Mouse (Mus musculus): ENCODE data around the gene Samhd1. TPM values are rescaled to one million over a fixed set of nuclear protein-coding genes. Genes with fewer than 3 reads are reported as not detected.

The Samhd1 gene
- polyA plus RNA-seq, 1 experiment from 2014 or later, result 17.3 TPM

DNA sequence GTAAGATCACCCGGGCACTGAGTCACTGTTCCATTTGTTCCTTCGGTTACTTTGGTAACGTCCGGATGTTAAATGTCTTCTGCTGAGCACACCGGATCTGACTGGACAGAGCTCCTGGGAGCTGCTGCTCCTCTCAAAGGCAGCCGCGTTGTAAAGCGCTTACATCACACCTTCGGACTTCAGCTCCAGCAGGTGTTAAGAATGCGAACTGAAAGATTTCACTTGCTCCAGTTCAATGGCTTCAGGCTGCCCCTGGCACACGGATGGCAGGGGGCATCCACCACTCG lies 34.8 kb downstream of the Samhd1 start:
- no peak for DNase-seq

DNA sequence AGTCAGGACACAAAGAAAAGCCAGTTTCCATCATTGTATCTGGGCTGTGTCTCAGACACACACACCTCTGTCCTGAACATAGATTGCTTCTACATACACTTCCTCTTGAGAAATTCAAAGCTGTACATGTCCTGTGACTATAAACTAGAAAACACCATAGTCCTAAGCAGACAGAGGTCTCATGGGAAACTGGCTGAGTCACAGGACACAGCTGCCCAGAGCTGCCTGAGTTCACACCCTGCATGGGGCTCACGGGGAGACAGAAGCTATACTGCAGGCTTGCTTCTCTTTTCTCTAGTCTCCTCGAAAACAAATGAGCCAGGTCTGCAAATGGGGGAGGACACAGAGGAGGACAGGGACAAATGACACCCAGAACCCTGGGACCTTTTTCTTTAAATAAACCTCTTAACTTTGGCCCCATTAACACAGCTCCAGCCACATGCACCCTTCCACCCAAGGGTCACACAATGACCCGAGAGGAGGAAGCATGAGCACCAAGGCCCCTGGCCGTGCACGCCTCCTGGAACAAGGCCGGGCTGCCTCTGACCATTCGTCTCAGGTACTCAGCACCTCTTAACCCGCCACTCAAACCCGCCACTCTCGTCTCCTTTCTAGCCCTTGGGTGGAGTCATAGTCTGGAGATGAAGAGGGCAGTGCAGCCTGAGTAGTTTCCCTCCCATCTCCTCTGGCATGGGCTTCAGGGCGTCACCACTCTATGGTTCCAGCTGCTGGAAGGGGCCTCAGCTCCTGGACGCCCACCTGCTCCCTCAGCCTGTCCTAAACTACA lies 35.3 kb downstream of the Samhd1 start:
- H3K4me2 ChIP-seq (ENCODE audit: low read depth, low read length), result no peak overlapping the region
- H3K27me3 ChIP-seq (ENCODE audit: insufficient read depth, low read length), result no peaks in the 10 kb centered on the region
- 83% methylated on average over 12 of the region's 12 CpGs for WGBS (ENCODE audit: insufficient replicate concordance)
- H3K36me3 ChIP-seq (replicated peaks; ENCODE audit: insufficient read depth, low read length), result peaks cover 37% of the 10 kb centered on the region
- no peak for TF ChIP-seq CTCF (IDR thresholded peaks at IDR 0.05; ENCODE audit: low read depth)
- TF ChIP-seq EP300 (IDR thresholded peaks at IDR 0.05; ENCODE audit: low read depth), result no peak
- H3K9ac ChIP-seq (replicated peaks), result no peak overlapping the region
- ATAC-seq (no peak), DNase-seq (no peak)
- no peaks in the 10 kb centered on the region for H3K4me1 ChIP-seq (ENCODE audit: insufficient read depth)
- H3K4me3 ChIP-seq (ENCODE audit: low read depth, low read length), result no peak overlapping the region
- H3K27ac ChIP-seq (ENCODE audit: low read depth), result no peak overlapping the region
- H3K9me3 ChIP-seq (ENCODE audit: low read length), result no peaks in the 10 kb centered on the region

More for the DNA sequence above, 34.8 kb downstream of the Samhd1 start:
- Histone ChIP-seq H3K4me1 (ENCODE audit: insufficient read depth) (no peaks in the 10 kb centered on the region), H3K9ac (replicated peaks) (no peak overlapping the region), H3K27me3 (ENCODE audit: insufficient read depth, low read length) (no peaks in the 10 kb centered on the region), H3K27ac (ENCODE audit: low read depth) (no peak overlapping the region), H3K4me3 (ENCODE audit: low read depth, low read length) (no peak overlapping the region), H3K4me2 (ENCODE audit: low read depth, low read length) (no peak overlapping the region), H3K9me3 (ENCODE audit: low read length) (no peaks in the 10 kb centered on the region), H3K36me3 (replicated peaks; ENCODE audit: insufficient read depth, low read length) (peaks cover 42% of the 10 kb centered on the region)
- TF ChIP-seq EP300 (IDR thresholded peaks at IDR 0.05; ENCODE audit: low read depth), result no peak
- TF ChIP-seq CTCF (IDR thresholded peaks at IDR 0.05; ENCODE audit: low read depth), result no peak
- no peak for ATAC-seq
- 91% methylated on average over 12 of the region's 12 CpGs for WGBS (ENCODE audit: insufficient replicate concordance)

DNA sequence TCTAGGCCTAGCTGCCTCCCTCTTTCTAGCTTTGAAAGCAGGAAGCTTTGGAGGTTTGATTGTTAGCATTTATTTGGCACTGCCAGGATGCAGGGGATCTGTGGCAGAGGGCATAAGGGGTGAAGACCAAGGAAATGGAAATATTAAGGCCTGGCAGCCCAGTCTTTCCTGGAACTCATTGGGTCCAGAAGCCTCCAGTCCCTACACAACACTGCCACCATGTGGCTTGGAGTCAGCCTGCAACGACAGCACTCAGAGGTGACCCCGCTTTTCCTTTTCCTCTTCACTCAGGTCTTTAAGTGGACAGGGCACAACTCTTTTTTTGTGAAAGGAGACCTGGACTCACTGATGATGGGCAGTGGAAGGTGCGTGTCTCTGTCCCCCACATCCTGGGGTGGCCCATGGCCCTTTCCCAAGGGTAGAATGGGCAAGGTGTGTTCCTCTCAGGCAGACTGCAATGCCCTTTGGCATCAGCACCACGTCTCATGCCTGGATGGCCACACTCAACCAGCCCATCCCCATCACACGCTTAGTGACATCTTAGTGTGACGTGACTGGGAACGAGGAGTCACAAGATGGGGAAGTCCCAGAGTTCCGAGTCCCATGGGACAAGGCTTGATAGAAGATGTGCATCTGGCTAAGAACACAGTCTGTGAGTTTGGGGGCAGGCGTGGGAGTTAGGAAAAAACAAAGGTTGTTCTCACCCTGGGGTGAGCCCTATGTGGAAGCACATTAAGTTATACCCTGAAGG lies 39.9 kb downstream of the Samhd1 start:
- peak; percentile 44 for ATAC-seq
- no peaks in the 10 kb centered on the region for H3K9me3 ChIP-seq (ENCODE audit: low read length)
- peak; percentile 88 for TF ChIP-seq CTCF (IDR thresholded peaks at IDR 0.05; ENCODE audit: low read depth)
- no peak for TF ChIP-seq EP300 (IDR thresholded peaks at IDR 0.05; ENCODE audit: low read depth)
- H3K4me3 ChIP-seq (ENCODE audit: low read depth, low read length), result no peak overlapping the region
- H3K36me3 ChIP-seq (replicated peaks; ENCODE audit: insufficient read depth, low read length), result peaks cover 16% of the 10 kb centered on the region
- no peak overlapping the region for H3K27ac ChIP-seq (ENCODE audit: low read depth)
- H3K9ac ChIP-seq (replicated peaks), result no peak overlapping the region
- H3K4me1 ChIP-seq (ENCODE audit: insufficient read depth), result no peaks in the 10 kb centered on the region
- H3K4me2 ChIP-seq (ENCODE audit: low read depth, low read length), result no peak overlapping the region
- DNase-seq, result peak; percentile 76
- 66% methylated on average over 9 of the region's 9 CpGs for WGBS (ENCODE audit: insufficient replicate concordance)
- H3K27me3 ChIP-seq (ENCODE audit: insufficient read depth, low read length), result no peaks in the 10 kb centered on the region

DNA sequence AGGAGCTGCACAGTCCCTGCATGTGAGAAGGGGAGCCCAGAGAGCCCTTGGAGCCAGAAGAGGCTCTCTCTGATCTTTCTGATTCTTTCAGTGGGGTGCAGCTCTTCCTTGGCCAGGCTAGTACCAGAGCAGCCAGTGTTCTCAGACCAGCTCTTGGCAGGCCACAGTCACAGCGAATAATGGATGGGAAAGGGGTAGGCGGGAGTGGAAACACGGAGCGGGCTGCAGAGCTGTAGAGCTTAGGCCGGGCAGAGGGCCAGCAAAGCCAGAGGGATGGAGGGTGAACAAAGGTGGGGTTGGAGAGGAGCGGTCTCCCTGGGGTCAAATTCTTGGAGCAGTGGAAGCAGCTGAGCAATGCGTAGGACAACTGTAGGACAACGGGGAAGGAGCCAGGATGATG lies 43.0 kb downstream of the Samhd1 start:
- H3K9ac ChIP-seq (replicated peaks), result no peak overlapping the region
- no peak overlapping the region for H3K4me2 ChIP-seq (ENCODE audit: low read depth, low read length)
- 0 out of 2 replicates have a peak, but pooled peaks cover 3% of the 10 kb centered on the region for H3K36me3 ChIP-seq (replicated peaks; ENCODE audit: insufficient read depth, low read length)
- no peaks in the 10 kb centered on the region for H3K9me3 ChIP-seq (ENCODE audit: low read length)
- H3K4me1 ChIP-seq (ENCODE audit: insufficient read depth), result no peaks in the 10 kb centered on the region
- no peak for DNase-seq
- ATAC-seq, result no peak
- WGBS (ENCODE audit: insufficient replicate concordance), result 65% methylated on average over 8 of the region's 8 CpGs
- H3K27ac ChIP-seq (ENCODE audit: low read depth), result no peak overlapping the region
- no peaks in the 10 kb centered on the region for H3K27me3 ChIP-seq (ENCODE audit: insufficient read depth, low read length)
- no peak for TF ChIP-seq EP300 (IDR thresholded peaks at IDR 0.05; ENCODE audit: low read depth)
- TF ChIP-seq CTCF (IDR thresholded peaks at IDR 0.05; ENCODE audit: low read depth), result no peak
- H3K4me3 ChIP-seq (ENCODE audit: low read depth, low read length), result no peak overlapping the region

DNA sequence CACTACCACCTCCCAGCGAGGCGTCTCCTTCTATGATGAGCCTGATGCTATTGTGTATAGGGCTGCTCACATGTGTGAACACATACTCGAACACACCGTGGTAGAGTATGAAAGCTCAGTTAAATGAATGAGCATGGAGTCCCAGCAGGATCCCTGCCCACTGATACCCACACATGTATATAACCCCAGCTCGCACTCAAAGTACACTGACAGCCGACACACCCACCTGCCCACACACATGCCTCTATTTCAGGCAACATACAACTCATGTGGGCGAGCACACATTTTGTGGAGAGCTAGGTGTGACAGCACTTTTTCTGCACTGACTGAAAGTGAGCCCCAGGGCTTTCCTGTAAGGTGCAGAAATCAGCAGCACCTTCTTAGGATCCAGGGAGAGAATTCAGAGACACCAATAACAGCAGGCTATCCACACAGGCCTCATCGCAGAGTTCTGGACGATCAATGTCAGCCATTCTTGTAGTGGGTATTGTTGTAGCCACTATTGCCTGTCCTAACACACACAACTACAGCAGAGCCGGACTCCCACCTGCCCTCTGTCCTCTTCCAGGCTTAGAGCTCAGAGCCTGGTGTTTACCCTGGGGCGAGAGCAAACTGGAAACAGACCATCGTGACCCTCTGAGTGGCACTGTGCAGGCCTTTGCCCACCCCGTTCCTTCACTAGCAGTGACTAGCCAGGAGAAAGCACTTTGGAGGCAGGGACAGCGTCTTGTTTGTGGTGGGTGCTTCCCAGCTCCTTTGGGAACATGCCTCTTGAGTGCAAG lies 47.3 kb downstream of the Samhd1 start:
- Histone ChIP-seq H3K36me3 (replicated peaks; ENCODE audit: insufficient read depth, low read length) (no peaks in the 10 kb centered on the region), H3K4me2 (ENCODE audit: low read depth, low read length) (no peak overlapping the region), H3K27ac (ENCODE audit: low read depth) (no peak overlapping the region), H3K27me3 (ENCODE audit: insufficient read depth, low read length) (no peaks in the 10 kb centered on the region), H3K4me3 (ENCODE audit: low read depth, low read length) (no peak overlapping the region), H3K9me3 (ENCODE audit: low read length) (no peaks in the 10 kb centered on the region), H3K4me1 (ENCODE audit: insufficient read depth) (no peaks in the 10 kb centered on the region), H3K9ac (replicated peaks) (no peak overlapping the region; the same call in 1 of the 2 replicates)
- DNase-seq, result no peak
- ATAC-seq, result no peak
- WGBS (ENCODE audit: insufficient replicate concordance), result 72% methylated on average over 14 of the region's 14 CpGs
- no peak for TF ChIP-seq CTCF (IDR thresholded peaks at IDR 0.05; ENCODE audit: low read depth)

DNA sequence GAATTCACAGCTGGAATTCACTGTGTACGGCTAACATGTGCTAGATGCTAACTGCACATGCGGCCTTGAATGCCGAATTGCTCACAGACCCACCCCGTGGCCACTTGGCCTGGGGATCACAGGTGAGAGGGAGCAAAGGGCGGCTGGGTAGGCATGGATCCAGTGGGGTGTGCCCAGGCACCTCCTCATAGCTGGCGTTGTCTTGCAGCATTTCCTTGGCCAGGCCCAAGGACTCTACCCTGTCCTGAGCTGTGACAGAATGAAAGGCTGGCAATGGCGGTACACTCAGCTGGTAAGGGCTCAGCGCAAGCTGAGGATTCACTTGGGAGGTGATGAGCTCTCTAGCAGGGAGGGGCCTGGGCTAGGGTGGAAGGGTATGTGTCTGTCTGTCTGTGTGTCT lies 48.3 kb downstream of the Samhd1 start, which contains the start of gene Tldc2:
TSS of gene Tldc2 (plus strand) at position 260 of the 400 bp plus-strand sequence.
- no peak for TF ChIP-seq CTCF (IDR thresholded peaks at IDR 0.05; ENCODE audit: low read depth)
- no peak for TF ChIP-seq EP300 (IDR thresholded peaks at IDR 0.05; ENCODE audit: low read depth)
- DNase-seq, result no peak
- no peak for ATAC-seq
- Histone ChIP-seq H3K9ac (replicated peaks) (no peak within 1 kb of the TSS), H3K4me2 (ENCODE audit: low read depth, low read length) (no peak within 1 kb of the TSS), H3K27me3 (ENCODE audit: insufficient read depth, low read length) (no peaks in the 10 kb centered on the region), H3K36me3 (replicated peaks; ENCODE audit: insufficient read depth, low read length) (no peaks in the 10 kb centered on the region), H3K9me3 (ENCODE audit: low read length) (no peaks in the 10 kb centered on the region), H3K4me1 (ENCODE audit: insufficient read depth) (no peaks in the 10 kb centered on the region), H3K4me3 (ENCODE audit: low read depth, low read length) (no peak within 1 kb of the TSS), H3K27ac (ENCODE audit: low read depth) (no peak within 1 kb of the TSS)
- WGBS (ENCODE audit: insufficient replicate concordance), result 69% methylated on average over 8 of the region's 8 CpGs

Measured in liver, postnatal 0 days (tissue).